Mouse (Mus musculus) MEL (cell line): ENCODE data around the gene Fyn. TPM values are rescaled to one million over a fixed set of nuclear protein-coding genes. Genes with fewer than 3 reads are reported as not detected.

Experiments used
- DNase-seq: peaks from one replicate; pipeline ENCODE4 v3.0.0; 2011; ENCODE audit warnings: low read depth, low spot score
- H3K27ac ChIP-seq: 2 replicates; pipeline ENCODE4 v1.5.1; 2012; ENCODE audit warnings: low read depth, mild to moderate bottlenecking, control low read depth, low read length, moderate library complexity; ENCODE audit not compliant: control insufficient read depth
- H3K27me3 ChIP-seq, 2 experiments: fragments of 150-350 bp in 1 of 2; sonication (generic) in 1 of 2; 2 replicates each; pipeline ENCODE4 v1.6.1; 2012; ENCODE audit warnings: low read length in 2 of 2, mild to moderate bottlenecking in 2 of 2, improper control_type of control experiment in 1 of 2, moderate library complexity in 1 of 2; ENCODE audit not compliant: insufficient read depth in 2 of 2, control insufficient read depth in 1 of 2
- H3K36me3 ChIP-seq, 2 experiments: 2 replicates each; pipeline ENCODE4 v1.6.1; 2012 to 2014; ENCODE audit warnings: low read length in 2 of 2, improper control_type of control experiment in 1 of 2, inconsistent platforms in 1 of 2, mild to moderate bottlenecking in 1 of 2; ENCODE audit not compliant: insufficient read depth in 2 of 2, control insufficient read depth in 1 of 2
- H3K4me1 ChIP-seq, 2 experiments: fragments of 150-350 bp in 1 of 2; sonication (generic) in 1 of 2; 2 replicates each; pipeline ENCODE4 v1.6.1; 2012; ENCODE audit warnings: low read length in 2 of 2, improper control_type of control experiment in 1 of 2, mild to moderate bottlenecking in 1 of 2; ENCODE audit not compliant: insufficient read depth in 2 of 2, control insufficient read depth in 1 of 2
- H3K4me3 ChIP-seq, 2 experiments: fragments of 150-350 bp in 1 of 2; sonication (generic) in 1 of 2; 2 replicates each; pipeline ENCODE4 v1.5.1; 2012; ENCODE audit warnings: low read depth in 2 of 2, low read length in 2 of 2, mild to moderate bottlenecking in 2 of 2, moderate library complexity in 2 of 2, control low read depth in 1 of 2, improper control_type of control experiment in 1 of 2; ENCODE audit not compliant: control insufficient read depth in 1 of 2, insufficient read depth in 1 of 2
- H3K79me2 ChIP-seq: 2 replicates; pipeline ENCODE4 v1.6.1; 2012; ENCODE audit warnings: mild to moderate bottlenecking, low read length, moderate library complexity; ENCODE audit not compliant: control insufficient read depth, poor library complexity, insufficient read depth
- H3K9ac ChIP-seq: 2 replicates; pipeline ENCODE4 v1.6.1; 2012; ENCODE audit warnings: low read depth, mild to moderate bottlenecking, control low read depth, low read length, moderate library complexity; ENCODE audit not compliant: control insufficient read depth, poor library complexity, severe bottlenecking
- H3K9me3 ChIP-seq: fragments of 150-350 bp; sonication (generic); replicated peaks from 2 replicates; pipeline ENCODE4 v1.6.1; 2012; ENCODE audit warnings: mild to moderate bottlenecking, low read length, improper control_type of control experiment, moderate library complexity; ENCODE audit not compliant: insufficient read depth
- CHD2 ChIP-seq: IDR thresholded peaks from 2 replicates; pipeline ENCODE4 v1.6.1; 2011; ENCODE audit warnings: low read length, improper control_type of control experiment
- ELF1 ChIP-seq: IDR thresholded peaks from 2 replicates; pipeline ENCODE4 v1.6.1; 2014; ENCODE audit warnings: low read depth, mild to moderate bottlenecking, inconsistent platforms, low read length, improper control_type of control experiment, moderate library complexity
- GABPA ChIP-seq: IDR thresholded peaks from 2 replicates; pipeline ENCODE4 v1.6.1; 2012; ENCODE audit warnings: low read depth, mild to moderate bottlenecking, inconsistent platforms, low read length, improper control_type of control experiment, moderate library complexity
- GATA1 ChIP-seq: IDR thresholded peaks from 2 replicates; pipeline ENCODE4 v1.6.1; 2011; ENCODE audit warnings: low read depth, low read length, improper control_type of control experiment
- JUND ChIP-seq: IDR thresholded peaks from 2 replicates; pipeline ENCODE4 v1.6.1; 2011; ENCODE audit warnings: low read depth, mild to moderate bottlenecking, improper control_type of control experiment, low read length
- MAFK ChIP-seq: IDR thresholded peaks from 2 replicates; pipeline ENCODE4 v1.6.1; 2011; ENCODE audit warnings: low read depth, mild to moderate bottlenecking, low read length, improper control_type of control experiment, borderline replicate concordance
- MAX ChIP-seq: IDR thresholded peaks from 2 replicates; pipeline ENCODE4 v1.6.1; 2011; ENCODE audit warnings: low read length, improper control_type of control experiment
- MYB ChIP-seq: IDR thresholded peaks from 2 replicates; pipeline ENCODE4 v1.6.1; 2011; ENCODE audit warnings: mild to moderate bottlenecking, low read depth, low read length, improper control_type of control experiment
- NRF1 ChIP-seq: IDR thresholded peaks from 2 replicates; pipeline ENCODE4 v1.6.1; 2014; ENCODE audit warnings: low read depth, mild to moderate bottlenecking, inconsistent platforms, low read length, improper control_type of control experiment, moderate library complexity; ENCODE audit not compliant: poor library complexity, insufficient read depth, severe bottlenecking
- POLR2A ChIP-seq, 2 experiments: IDR thresholded peaks; 2 replicates each; pipeline ENCODE4 v1.6.1; 2011 to 2012; ENCODE audit warnings: low read length in 2 of 2, mild to moderate bottlenecking in 2 of 2, control low read depth in 1 of 2, improper control_type of control experiment in 1 of 2, low read depth in 1 of 2, moderate library complexity in 1 of 2; ENCODE audit not compliant: control insufficient read depth in 1 of 2, insufficient read depth in 1 of 2, poor library complexity in 1 of 2
- RCOR1 ChIP-seq: IDR thresholded peaks from 2 replicates; pipeline ENCODE4 v1.6.1; 2012; ENCODE audit warnings: low read depth, mild to moderate bottlenecking, inconsistent platforms, low read length, improper control_type of control experiment
- SMC3 ChIP-seq: IDR thresholded peaks from 2 replicates; pipeline ENCODE4 v1.6.1; 2011; ENCODE audit warnings: low read depth, low read length, improper control_type of control experiment
- TAL1 ChIP-seq: IDR thresholded peaks from 2 replicates; pipeline ENCODE4 v1.6.1; 2012; ENCODE audit warnings: mild to moderate bottlenecking, inconsistent platforms, low read length, moderate library complexity, mixed read lengths
- TBP ChIP-seq: IDR thresholded peaks from 2 replicates; pipeline ENCODE4 v1.8.0; 2011; ENCODE audit warnings: low read depth, low read length, improper control_type of control experiment
- UBTF ChIP-seq: IDR thresholded peaks from 2 replicates; pipeline ENCODE4 v1.6.1; 2012; ENCODE audit warnings: low read depth, mild to moderate bottlenecking, inconsistent platforms, low read length, improper control_type of control experiment, moderate library complexity, borderline replicate concordance; ENCODE audit not compliant: insufficient read depth
- USF2 ChIP-seq, 2 experiments: IDR thresholded peaks; 2 replicates each; pipeline ENCODE4 v1.6.1; 2011 to 2012; ENCODE audit warnings: improper control_type of control experiment in 2 of 2, low read length in 2 of 2, borderline replicate concordance in 1 of 2, inconsistent platforms in 1 of 2, low read depth in 1 of 2, mild to moderate bottlenecking in 1 of 2; ENCODE audit not compliant: insufficient read depth in 1 of 2
- ZMIZ1 ChIP-seq: IDR thresholded peaks from 2 replicates; pipeline ENCODE4 v1.6.1; 2012; ENCODE audit warnings: low read depth, mild to moderate bottlenecking, inconsistent platforms, low read length, improper control_type of control experiment, moderate library complexity
- polyA plus RNA-seq, 2 experiments: library from polyadenylated mRNA; stranded (reverse) in 1 of 2; unstranded in 1 of 2; fragments of >175 nt in 1 of 2; fragments of >200 nt in 1 of 2; gene quantifications; 2 replicates each; pipeline versions ENCODE4 v1.2.1 to v1.2.4; 2012; ENCODE audit warnings: low replicate concordance in 2 of 2, low read depth in 1 of 2; ENCODE audit not compliant: insufficient read length in 2 of 2, insufficient read depth in 1 of 2, missing spikeins in 1 of 2
- total RNA-seq: library from RNA; depleted of rRNA; stranded (reverse); fragments of 300-350 nt; gene quantifications from 2 replicates; pipeline ENCODE4 v1.2.3, GENCODE M21; 2012

Fyn gene
- total and polyA plus RNA-seq, 3 experiments: 0.03 TPM; not detected in 2

DNA sequence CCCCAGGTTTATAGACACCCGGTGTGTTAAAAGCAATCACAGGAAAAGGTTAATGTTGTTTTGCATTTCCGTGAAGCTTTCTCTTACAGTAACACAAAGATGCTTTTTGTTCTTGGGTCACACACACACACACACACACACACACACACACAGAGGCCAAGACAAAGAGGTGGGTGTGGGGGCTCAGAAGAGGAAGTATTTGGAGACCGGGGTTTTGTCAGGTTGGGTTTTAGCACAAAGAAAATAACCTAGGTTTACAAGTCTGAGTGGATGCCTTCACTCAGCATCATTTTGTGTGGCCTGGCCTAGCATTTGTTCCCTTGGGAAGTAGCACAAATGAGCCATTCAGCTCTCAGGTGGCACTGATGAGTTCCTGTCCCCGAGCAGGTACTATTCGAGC is 184.2 kb downstream of the Fyn start:
- Histone ChIP-seq H3K9ac (no peak overlapping the region), H3K4me1 (no peaks in the 10 kb centered on the region), H3K36me3 (no peaks in the 10 kb centered on the region), H3K79me2 (no peaks in the 10 kb centered on the region), H3K9me3 (no peaks in the 10 kb centered on the region), H3K4me3 (no peak overlapping the region), H3K27ac (no peak overlapping the region), H3K27me3 (no peaks in the 10 kb centered on the region; a peak in 1 of 4 replicates)
- TF ChIP-seq MYB (no peak), CHD2 (no peak), ELF1 (no peak), ZMIZ1 (no peak), TBP (no peak), MAFK (no peak), MAX (no peak)
- DNase-seq: no peak

DNA sequence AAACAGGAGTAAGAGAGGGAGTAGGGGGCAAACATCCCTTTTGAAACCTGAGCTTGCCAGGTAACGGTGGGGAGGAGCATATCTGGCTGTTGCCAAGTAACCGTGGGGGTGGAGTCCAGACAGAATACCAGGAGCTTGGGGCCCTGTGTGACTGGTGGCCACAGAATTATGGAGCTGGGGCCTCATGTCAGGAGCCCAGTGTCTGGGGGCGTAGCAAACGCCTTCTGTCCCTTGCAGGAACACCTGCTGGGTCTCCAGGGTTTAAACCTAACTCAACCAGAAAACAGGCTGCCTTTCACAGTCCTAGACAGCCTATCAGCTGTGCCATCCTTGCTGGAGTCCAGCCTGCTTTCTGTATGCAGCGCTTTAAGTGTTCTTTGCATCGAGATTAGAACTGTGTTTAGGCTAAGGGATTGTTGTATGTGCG is 186.6 kb downstream of the Fyn start:
- H3K4me1 ChIP-seq: no peaks in the 10 kb centered on the region
- H3K27ac ChIP-seq: no peak overlapping the region
- H3K36me3 ChIP-seq: no peaks in the 10 kb centered on the region
- no peaks in the 10 kb centered on the region for H3K79me2 ChIP-seq
- H3K4me3 ChIP-seq: no peak overlapping the region
- no peak for TF ChIP-seq POLR2A (IDR thresholded peaks at IDR 0.05; ENCODE audit: control insufficient read depth in 1 of 2, insufficient read depth in 1 of 2, low read depth in 1 of 2, low read length in 2 of 2, poor library complexity in 1 of 2)
- no peak for TF ChIP-seq GABPA
- TF ChIP-seq JUND: no peak
- TF ChIP-seq TAL1: no peak
- TF ChIP-seq RCOR1: no peak
- TF ChIP-seq ELF1: no peak
- TF ChIP-seq USF2 (IDR thresholded peaks at IDR 0.05; ENCODE audit: borderline replicate concordance in 1 of 2, insufficient read depth in 1 of 2, low read depth in 1 of 2, low read length in 2 of 2): no peak
- TF ChIP-seq SMC3: no peak
- TF ChIP-seq MYB: no peak
- TF ChIP-seq MAFK: no peak
- TF ChIP-seq UBTF: no peak
- TF ChIP-seq GATA1: no peak
- no peak for TF ChIP-seq NRF1
- H3K27me3 ChIP-seq: no peaks in the 10 kb centered on the region
- no peaks in the 10 kb centered on the region for H3K9me3 ChIP-seq
- no peak for DNase-seq
- no peak overlapping the region for H3K9ac ChIP-seq
